Mouse (Mus musculus) stomach, embryonic 16.5 days (tissue): ENCODE measurements around the gene Nln. TPM values are rescaled to one million over a fixed set of nuclear protein-coding genes. Genes with fewer than 3 reads are reported as not detected.
A peak's percentile ranks its signal among the peaks of the same experiment; 100 is the strongest.

Experiments
- ATAC-seq: fragments of 200-750 bp; cut with Nextera tagmentation; 2 replicates; pipeline ENCODE4 v1.8.0; 2017; ENCODE audit warnings: moderate number of reproducible peaks, moderate TSS enrichment; ENCODE audit not compliant: insufficient read depth, low FRiP score
- H3K27ac ChIP-seq: fragments of 300-500 bp; sonication (generic); 2 replicates; pipeline ENCODE4 v1.5.1; 2014; ENCODE audit warnings: low read length
- H3K27me3 ChIP-seq: fragments of 300-500 bp; sonication (generic); 2 replicates; pipeline ENCODE4 v1.6.1; 2014; ENCODE audit warnings: low read length, control low read depth, mixed read lengths; ENCODE audit not compliant: control insufficient read depth, insufficient read depth
- H3K36me3 ChIP-seq: fragments of 300-500 bp; sonication (generic); 2 replicates; pipeline ENCODE4 v1.6.1; 2014; ENCODE audit warnings: low read length; ENCODE audit not compliant: control insufficient read depth, insufficient read depth
- H3K4me1 ChIP-seq: fragments of 300-500 bp; sonication (generic); 2 replicates; pipeline ENCODE4 v1.6.1; 2014; ENCODE audit warnings: low read length, control low read depth, mixed read lengths; ENCODE audit not compliant: control insufficient read depth, insufficient read depth
- H3K4me2 ChIP-seq: fragments of 300-500 bp; sonication (generic); 2 replicates; pipeline ENCODE4 v1.6.1; 2014; ENCODE audit warnings: low read depth, low read length, mixed read lengths
- H3K4me3 ChIP-seq: fragments of 300-500 bp; sonication (generic); replicated peaks from 2 replicates; pipeline ENCODE4 v1.5.1; 2014; ENCODE audit warnings: mild to moderate bottlenecking, low read length
- H3K9ac ChIP-seq: fragments of 300-500 bp; sonication (generic); 2 replicates; pipeline ENCODE4 v1.6.1; 2014; ENCODE audit warnings: low read length
- H3K9me3 ChIP-seq: fragments of 300-500 bp; sonication (generic); replicated peaks from 2 replicates; pipeline ENCODE4 v1.6.1; 2016; ENCODE audit warnings: low read length, control low read depth; ENCODE audit not compliant: control insufficient read depth
- WGBS: fragments of 180-500 bp; shearing (Covaris S2); extraction: QIAGEN DNeasy Blood & Tissue Kit; methylation state at CpG from one replicate; pipeline ENCODE4 v1.1.7; 2014; 5-methylcytosine and 5-hydroxymethylcytosine counted together
- polyA plus RNA-seq: library from polyadenylated mRNA; unstranded; fragments of >200 nt; fragmentation: Nextera tagmentation; extraction: Ambion mirVana; gene quantifications from 2 replicates; pipeline ENCODE4 v1.2.1, GENCODE M21; 2015

Gene Nln
- polyA plus RNA-seq, 1 experiment from 2014 or later = 23.6 TPM

DNA sequence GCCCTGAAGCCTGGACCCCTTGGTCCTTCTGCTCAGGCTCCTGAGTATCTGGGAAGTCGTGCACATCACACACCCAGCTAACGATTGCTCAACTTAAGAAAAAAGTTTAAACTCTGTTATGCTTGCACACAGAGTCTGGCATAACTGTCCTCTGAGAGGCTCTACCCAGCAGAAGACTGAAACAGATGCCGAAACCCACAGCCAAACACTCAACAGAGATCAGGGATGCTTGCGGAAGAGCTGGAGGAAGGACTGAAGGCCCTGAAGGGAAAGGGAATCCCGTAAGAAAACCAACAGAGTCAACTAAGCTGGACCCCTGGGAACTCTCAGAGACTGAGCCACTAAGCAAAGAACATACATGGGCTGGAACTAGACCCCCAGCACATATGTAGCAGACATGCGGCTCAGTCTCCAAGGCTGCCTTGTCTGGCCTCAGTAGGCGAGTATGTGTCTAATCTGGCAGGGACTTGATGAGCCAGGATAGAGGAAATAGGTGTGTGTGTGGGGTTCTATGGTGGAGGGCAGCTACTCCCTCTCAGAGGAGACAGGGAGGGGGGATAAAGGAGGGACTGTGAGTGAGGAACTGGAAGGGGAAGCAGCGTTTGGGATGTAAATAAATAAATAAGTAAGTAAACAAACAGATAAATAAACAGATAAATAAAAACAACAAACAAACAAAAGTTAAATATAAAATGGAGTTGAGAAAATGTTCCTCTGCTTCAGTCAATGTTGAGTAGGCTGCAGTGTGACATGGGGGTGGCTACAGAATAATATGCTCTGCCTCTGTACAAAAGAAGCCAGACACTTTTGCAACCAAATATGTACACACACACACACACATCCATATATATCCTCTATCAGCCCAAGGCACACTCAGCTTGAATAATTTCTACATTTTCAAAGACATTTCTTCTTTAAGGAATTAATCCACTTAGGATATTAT lies 116.0 kb downstream of the Nln start:
- Histone ChIP-seq H3K4me1 (no peaks in the 10 kb centered on the region), H3K9ac (no peak overlapping the region), H3K4me3 (no peak overlapping the region), H3K36me3 (no peaks in the 10 kb centered on the region), H3K27me3 (no peaks in the 10 kb centered on the region), H3K4me2 (no peak overlapping the region), H3K9me3 (peaks cover 5% of the 10 kb centered on the region; the same call in 1 of the 2 replicates), H3K27ac (no peak overlapping the region)
- ATAC-seq = no peak
- WGBS = 73% methylated on average over 8 of the region's 8 CpGs

- Histone ChIP-seq H3K36me3 (no peaks in the 10 kb centered on the region), H3K4me3 (no peak overlapping the region), H3K4me2 (no peak overlapping the region), H3K27me3 (no peaks in the 10 kb centered on the region), H3K4me1 (peaks cover 9% of the 10 kb centered on the region), H3K9ac (no peak overlapping the region), H3K9me3 (peaks cover 7% of the 10 kb centered on the region; the same call in 1 of the 2 replicates), H3K27ac (peak overlapping the region; percentile 70)
- WGBS = 38% methylated on average over 4 of the region's 4 CpGs
- ATAC-seq = peak; percentile 84
Measured at GRCm38 (mm10) chr13:103986660-103987059, 122.8 kb downstream of the Nln start.

DNA sequence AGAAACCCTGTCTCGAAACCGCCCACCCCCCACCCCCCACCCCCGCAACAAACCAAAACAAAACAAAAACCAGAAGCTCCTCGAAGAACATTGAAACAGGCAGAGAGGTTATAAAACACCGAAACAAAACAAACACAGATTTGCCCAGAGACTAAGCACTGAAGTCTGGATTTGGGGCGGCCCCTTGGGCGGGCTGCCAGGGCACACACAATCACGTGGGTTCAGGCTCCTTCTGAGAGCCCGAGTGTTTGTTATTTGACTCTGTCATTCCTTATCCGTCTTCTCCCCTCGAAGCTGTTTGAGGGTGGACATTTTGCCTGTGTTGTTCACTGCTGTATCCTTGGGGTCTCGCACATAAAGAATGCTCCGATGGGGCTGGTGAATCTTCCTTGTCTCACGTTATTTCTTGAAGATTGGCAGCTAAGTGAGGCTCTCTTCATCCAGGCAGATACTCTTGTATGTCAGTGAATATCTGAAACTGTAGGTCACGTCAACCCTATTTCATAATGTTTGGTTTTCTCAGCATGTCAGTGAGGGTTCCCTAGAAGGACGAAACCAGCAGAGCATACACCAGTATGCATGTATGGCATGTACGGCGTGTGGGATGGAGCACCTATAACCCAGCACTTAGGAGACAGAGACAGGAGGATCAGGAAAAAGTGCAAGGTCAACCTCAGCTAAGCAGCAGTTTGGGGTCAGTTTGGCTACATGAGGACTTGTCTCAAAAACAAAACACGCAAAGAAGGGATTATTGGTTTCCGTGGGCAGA lies 123.7 kb downstream of the Nln start:
- Histone ChIP-seq H3K27ac (peak overlapping the region; percentile 85), H3K9ac (peak overlapping the region; percentile 19; the same call in 1 of the 2 replicates), H3K4me2 (peak overlapping the region; percentile 19; the same call in 1 of the 2 replicates), H3K4me3 (no peak overlapping the region), H3K4me1 (peaks cover 9% of the 10 kb centered on the region), H3K9me3 (peaks cover 7% of the 10 kb centered on the region; the same call in 1 of the 2 replicates), H3K36me3 (no peaks in the 10 kb centered on the region), H3K27me3 (no peaks in the 10 kb centered on the region)
- WGBS = 55% methylated on average over 20 of the region's 20 CpGs
- ATAC-seq = peak; percentile 65; the same call in 1 of the 2 replicates

DNA sequence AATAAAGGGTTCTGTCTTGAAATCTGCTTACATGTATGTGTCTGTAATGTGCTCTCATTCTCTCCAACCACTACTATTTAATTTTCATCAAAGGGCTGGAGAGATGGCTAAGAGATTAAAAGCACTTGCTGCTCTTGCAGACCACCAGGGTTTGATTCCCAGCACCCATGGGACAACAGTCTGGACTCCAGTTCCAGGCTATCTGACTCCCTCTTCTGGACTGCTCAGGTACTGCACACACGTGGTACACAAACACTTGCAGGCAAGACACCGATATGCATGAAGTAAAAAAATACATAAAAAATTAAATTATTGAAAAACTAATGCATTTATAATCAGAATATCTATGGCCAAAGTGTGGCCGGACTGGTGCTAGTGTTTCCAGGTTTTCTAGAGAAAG lies 127.0 kb downstream of the Nln start:
- 0 out of 2 replicates have a peak, but pooled peaks cover 2% of the 10 kb centered on the region for H3K9me3 ChIP-seq
- peaks cover 17% of the 10 kb centered on the region for H3K4me1 ChIP-seq
- H3K4me2 ChIP-seq = no peak overlapping the region
- H3K36me3 ChIP-seq = no peaks in the 10 kb centered on the region
- no peak overlapping the region for H3K4me3 ChIP-seq
- ATAC-seq = no peak
- H3K9ac ChIP-seq = no peak overlapping the region
- no peaks in the 10 kb centered on the region for H3K27me3 ChIP-seq
- no peak overlapping the region for H3K27ac ChIP-seq
- WGBS = 93% methylated on average over 3 of the region's 3 CpGs

DNA sequence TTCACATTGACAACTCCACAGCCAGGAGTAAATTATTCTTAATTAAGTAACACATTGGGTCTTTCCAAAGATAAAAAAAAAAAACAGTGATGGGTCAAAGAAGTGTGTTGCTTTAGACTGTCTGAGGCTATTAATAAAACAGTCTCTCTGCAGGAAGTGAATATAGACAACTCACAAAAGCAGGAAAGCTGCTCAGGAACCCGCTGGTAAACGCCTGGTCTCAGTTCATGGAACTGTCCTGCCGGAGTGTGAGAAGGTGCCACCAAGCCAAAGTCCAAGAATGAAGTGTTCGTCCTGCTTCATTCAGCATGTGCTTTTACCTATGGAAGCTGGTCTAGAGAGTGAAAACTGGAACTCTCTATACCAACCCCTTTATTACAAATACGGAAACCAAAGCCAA lies 129.0 kb downstream of the Nln start:
- Histone ChIP-seq H3K27ac (no peak overlapping the region), H3K27me3 (no peaks in the 10 kb centered on the region), H3K4me1 (peaks cover 8% of the 10 kb centered on the region; the same call in 1 of the 2 replicates), H3K4me2 (no peak overlapping the region), H3K9ac (no peak overlapping the region), H3K4me3 (no peak overlapping the region), H3K9me3 (0 out of 2 replicates have a peak, but pooled peaks cover 2% of the 10 kb centered on the region), H3K36me3 (no peaks in the 10 kb centered on the region)
- WGBS = 83% methylated on average over 5 of the region's 5 CpGs
- ATAC-seq = no peak

DNA sequence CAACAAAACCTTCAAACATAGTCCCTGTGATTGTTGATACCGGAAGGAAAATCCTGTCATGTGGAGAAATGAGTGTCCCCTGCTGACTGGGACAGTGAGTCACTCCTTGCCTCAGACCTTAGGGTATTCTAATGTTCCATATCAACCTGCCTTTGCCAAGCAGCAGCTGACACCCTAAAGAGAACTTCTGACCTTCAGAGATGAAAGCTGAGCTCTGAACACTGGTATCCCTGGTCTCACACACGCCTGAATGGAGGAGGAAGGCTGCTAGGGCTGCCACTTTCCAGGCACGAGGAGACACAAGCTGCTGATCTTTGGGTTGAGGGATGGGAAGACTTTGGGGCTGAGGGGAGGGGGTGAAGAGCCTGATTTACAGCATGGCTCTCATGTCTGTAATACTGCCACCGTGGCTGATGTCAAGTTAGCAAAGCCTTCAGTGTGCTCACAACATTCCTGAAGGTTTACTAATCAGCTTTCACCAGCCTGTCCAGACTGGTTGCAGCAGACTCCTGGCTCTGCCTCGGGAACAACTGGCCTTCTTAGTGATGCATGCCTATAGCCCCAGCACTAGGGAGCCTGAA lies 131.0 kb downstream of the Nln start:
- H3K9me3 ChIP-seq = 0 out of 2 replicates have a peak, but pooled peaks cover 2% of the 10 kb centered on the region
- no peaks in the 10 kb centered on the region for H3K36me3 ChIP-seq
- H3K9ac ChIP-seq = 0 out of 2 replicates have a peak overlapping the region, but pooled peaks have one; percentile 2
- peak; percentile 66 for ATAC-seq
- H3K27me3 ChIP-seq = no peaks in the 10 kb centered on the region
- no peak overlapping the region for H3K4me3 ChIP-seq
- no peak overlapping the region for H3K4me2 ChIP-seq
- WGBS = 26% methylated on average over 5 of the region's 5 CpGs
- peak overlapping the region; percentile 81 for H3K27ac ChIP-seq
- H3K4me1 ChIP-seq = peaks cover 19% of the 10 kb centered on the region

DNA sequence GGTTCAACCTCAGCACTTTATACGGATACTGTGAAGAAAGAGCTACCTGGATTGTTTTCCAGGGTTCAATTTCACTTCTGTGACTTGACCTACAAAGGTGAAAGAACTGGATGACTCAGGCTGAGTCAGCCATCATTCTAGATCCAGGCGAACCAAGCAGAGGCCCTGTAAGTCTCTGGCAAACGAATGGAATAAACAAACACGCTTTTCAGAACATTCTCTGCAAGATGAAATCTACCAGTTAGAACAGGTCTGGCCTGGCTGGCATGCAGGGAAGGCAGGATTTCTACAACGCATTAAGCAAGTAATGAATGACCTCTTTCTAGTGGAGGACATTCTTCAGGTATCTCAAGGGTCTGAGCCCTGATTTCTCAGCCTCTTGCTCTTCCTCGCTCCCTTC lies 131.6 kb downstream of the Nln start:
- 0 out of 2 replicates have a peak, but pooled peaks cover 2% of the 10 kb centered on the region for H3K9me3 ChIP-seq
- H3K27me3 ChIP-seq = no peaks in the 10 kb centered on the region
- no peak overlapping the region for H3K4me3 ChIP-seq
- H3K4me2 ChIP-seq = no peak overlapping the region
- peak; percentile 68; the same call in 1 of the 2 replicates for ATAC-seq
- peaks cover 19% of the 10 kb centered on the region for H3K4me1 ChIP-seq
- peak overlapping the region; percentile 81 for H3K27ac ChIP-seq
- no peak overlapping the region for H3K9ac ChIP-seq
- H3K36me3 ChIP-seq = no peaks in the 10 kb centered on the region
- WGBS = 34% methylated on average over 6 of the region's 6 CpGs

DNA sequence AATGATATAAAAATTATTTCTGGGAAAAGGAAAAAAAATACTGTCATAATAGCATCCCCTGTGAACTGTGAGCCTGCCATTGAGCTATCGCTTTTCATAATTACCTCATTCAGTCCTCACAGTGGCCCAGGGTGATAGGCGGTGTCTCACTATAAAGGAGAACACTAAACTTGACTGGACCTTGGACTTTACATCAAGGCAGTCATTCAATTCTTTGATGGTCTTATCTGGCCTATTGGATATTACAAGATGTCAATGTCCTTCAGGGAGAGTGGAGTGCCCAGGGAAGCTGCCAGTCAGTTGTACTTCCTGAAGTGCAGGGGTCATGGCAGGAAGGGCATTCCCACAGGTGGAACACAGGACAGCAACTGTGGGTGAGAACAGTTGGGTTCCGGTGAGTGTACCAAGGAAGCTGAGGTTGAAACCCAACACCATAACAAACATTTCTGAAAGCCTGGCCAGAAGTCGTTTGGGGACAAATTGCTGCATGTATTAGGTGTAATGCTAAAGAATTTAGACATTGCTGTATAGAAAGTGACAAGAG lies 133.2 kb downstream of the Nln start:
- Histone ChIP-seq H3K36me3 (no peaks in the 10 kb centered on the region), H3K27ac (no peak overlapping the region), H3K4me1 (peaks cover 19% of the 10 kb centered on the region), H3K4me3 (no peak overlapping the region), H3K4me2 (no peak overlapping the region), H3K9ac (no peak overlapping the region), H3K9me3 (no peaks in the 10 kb centered on the region), H3K27me3 (no peaks in the 10 kb centered on the region)
- ATAC-seq = no peak
- 69% methylated on average over 4 of the region's 4 CpGs for WGBS
